Mouse (Mus musculus): ENCODE results near the gene Tnfrsf25.
A peak's percentile ranks its signal among the peaks of the same experiment; 100 is the strongest.

The Tnfrsf25 gene

DNA sequence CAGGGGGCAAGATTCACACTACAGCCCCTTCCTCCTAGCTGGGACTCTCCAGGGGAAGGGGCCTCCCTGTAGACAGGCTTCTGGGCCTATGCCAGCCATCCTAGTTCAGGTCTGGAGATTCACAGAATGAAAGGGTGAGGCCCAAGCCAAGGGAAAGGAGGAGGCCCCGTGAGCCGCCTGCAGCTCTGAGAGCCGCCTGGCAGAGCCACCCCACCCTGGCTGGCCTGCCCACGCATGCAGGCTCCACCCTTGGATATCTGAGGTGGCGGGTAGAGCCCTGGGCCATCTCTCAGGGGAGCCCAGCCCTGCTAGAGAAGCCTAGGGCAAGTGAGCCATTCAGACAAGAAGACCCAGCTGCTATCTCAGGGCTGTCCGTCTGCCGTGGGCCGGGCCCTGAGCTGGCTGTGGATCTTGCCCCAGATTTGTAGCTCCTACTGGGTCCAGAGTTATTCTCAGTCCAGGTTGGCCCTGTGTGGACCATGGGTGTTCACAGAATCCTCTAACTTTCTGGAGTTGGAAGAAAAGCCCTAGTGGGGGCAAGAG is 22.9 kb upstream of the Tnfrsf25 start:
- no peak for DNase-seq (ENCODE audit: low read depth, low spot score)

DNA sequence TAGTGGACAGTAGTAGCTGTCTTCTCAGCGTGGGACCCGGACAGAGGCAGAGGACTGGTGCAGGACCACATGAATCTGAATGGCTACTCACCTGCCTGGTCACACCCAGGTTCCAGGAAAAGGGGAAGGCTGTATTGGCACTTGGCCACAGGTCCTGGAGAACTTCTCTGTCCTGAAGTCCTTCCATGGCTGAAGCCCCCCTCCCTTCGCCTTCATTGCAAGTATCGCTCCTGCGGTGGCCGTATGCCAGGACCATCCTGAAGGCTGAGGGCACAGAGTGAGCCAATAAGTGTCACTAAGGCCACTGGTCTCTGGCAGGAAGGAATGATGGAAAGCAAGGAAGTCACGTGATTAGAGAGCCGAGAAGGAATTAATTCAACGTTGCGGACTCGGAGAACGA is 21.5 kb upstream of the Tnfrsf25 start:
- no peak for DNase-seq (ENCODE audit: low read depth, low spot score)

DNA sequence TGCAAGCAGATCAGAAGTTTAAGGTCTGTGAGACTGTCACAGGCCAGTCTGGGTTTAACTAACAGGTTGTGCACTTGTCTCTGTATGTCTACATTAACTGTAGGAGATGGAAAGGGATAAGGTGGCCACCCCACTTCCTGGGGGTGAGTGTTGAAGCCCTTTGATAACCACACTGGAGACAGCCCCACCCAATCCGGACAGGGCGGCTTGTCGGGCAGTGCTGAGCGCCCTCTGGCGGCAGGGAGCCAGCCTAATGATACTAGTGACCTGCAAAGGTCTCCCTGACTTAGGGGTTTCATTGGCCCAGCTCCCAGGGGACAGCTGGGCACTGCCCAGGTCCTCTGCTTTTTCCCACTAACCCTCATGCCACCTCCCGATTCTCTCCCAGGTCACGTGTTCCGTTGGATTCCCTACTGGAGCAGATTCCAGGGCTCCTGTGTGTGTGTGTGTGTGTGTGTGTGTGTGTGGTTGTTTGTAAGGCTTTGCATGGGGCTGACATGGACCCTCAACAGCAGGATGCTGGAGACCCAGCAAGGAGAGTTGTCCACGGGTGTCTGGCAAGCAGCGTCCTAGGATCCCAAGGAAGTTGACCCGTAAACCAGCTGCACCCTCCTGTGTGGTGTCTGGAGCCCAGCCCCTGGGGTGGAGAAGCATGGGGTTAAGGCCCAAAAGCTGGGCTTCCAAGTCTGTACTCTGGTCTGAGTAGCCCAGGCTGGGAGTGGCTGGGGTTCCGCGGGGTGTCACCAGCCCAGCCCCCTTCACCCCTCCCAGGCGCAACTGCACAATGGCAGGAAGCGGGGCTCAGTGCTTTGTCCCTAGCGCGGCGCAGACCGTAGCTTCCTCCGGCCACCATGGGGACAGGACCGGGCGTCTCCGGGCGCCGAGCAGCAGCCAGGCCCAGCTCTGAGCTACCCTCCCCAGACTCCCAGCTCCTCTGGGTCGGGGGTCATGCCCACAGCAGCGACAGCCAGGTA is 19.5 kb upstream of the Tnfrsf25 start:
- no peak for DNase-seq (ENCODE audit: low read depth, low spot score)

DNA sequence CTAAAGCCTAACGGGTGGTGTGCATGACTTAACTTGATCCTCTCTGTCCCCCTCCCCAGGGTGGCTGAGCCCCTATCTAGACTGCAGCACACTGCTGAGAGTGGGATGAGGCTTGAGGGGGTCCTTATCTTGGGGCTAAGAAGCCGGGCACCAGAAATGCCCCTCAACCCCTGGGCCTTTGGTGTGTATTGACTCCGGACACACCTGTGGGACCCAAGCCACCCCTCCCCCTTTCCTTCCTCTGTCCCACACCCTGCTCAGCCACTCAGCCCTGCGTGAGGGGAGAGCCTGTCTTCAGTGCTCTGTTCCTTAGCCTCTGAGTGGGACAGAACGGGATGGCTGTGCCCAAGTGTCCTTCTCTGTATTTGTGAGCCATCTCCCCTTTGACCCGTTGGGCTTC is 18.8 kb upstream of the Tnfrsf25 start:
- no peak for DNase-seq (ENCODE audit: low read depth, low spot score)

DNA sequence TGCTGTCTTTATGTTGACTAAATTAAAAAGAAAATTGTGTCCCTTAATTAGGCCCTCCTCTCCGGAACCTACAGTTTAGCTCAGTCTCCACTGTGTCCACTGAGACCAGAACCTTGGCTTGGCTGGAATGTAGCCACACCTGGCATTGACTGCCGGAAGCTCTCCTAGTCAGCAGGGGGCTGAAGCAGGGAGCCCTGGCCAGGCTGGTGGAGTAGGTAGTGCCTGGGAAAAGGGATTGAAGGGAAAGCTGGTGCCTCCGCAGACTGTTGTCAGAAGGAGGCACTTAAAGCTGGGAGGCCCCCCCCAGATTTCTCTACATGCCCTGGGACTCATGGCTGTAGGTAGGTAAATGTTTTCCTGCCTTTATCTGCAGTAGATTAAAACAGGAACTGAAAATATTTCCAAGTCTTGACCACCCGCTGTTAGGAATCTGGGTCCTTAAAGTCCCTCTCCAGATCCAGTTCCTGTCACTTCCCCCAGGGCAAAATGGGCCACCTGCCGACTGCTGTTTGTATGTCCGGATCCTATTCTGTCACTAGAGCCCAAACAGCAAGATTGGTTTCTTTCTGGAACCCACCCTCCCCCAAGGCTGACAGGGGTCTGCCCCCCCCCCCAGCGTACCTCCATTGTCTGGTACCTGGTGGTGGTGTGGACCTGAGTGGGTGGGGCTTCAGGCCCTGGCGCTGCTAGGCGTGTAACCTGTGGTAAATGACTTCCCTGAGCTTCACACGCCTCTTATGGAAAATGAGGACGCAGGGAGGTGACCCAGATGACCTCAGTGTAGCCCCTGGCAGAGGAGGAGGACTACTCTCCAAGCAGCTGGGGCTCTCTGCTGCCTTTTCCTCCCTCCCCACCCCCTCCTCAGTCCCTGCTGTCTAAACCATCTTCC is 17.6 kb upstream of the Tnfrsf25 start:
- DNase-seq (ENCODE audit: low read depth, low spot score), result no peak

DNA sequence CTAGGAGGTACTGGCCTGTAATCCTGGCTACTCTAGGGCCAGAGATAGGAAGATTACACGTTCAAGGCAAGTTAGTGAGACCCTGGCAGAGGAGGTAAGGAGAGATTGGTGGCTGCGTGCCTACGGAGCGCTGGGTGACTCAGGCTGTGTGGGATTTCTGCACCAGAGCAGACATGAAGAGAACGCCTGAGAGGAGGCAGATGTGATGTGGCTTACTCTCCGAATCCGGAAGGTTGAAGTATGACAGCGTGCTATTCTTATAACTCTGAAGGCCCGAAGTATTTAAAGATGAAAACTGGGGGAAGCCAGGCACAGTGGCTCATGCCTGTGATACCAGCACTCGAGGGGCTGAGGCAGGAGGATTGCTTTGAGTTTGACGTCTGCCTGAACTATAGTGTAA is 15.2 kb upstream of the Tnfrsf25 start:
- DNase-seq (ENCODE audit: low read depth, low spot score), result no peak

DNA sequence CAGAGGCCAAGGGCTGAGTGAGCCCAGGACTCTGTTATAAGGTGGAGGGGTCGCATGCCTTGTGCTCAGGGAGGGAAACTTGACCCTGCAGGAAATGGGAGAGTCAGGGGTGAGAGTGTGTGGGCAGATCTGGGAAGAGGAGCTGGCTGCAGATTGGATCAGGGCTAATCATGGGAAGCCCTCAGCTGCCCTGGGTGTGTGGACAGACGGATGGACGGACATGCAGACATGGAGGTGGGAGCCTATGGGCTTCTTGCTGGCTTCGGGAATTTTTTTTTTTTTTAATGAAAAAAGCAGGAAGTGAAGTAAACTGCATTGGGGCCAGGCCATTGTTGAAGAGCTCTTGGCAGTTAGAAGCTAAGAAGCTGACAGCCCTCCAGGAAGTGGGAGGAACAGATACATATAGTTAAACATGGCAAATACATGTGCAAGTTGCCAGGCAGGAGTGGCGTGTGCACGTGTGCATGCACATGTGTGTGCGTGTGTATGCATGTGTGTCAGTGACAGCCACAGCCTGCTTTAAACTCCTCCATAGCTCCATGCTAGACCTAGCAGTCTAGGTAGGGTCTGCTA is 14.6 kb upstream of the Tnfrsf25 start:
- DNase-seq (ENCODE audit: low read depth, low spot score), result no peak

DNA sequence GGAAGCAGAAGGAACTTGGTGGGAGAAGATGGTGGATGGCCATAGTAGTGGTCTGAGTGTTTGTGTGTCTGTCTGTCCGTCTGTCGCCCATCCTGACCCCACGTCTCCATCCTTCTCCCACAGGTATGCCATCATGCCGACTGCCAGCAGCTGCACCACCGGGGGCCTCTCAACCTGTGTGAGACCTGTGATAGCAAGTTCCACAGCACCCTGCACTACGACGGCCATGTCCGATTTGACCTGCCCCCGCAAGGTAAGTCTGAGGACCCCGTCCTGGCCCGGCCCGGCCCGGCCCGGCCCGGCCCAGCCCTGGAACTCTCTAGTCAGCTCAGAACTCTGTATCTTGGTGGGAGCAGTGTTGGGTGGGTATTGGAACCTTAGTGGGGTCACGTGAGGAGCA is 13.8 kb upstream of the Tnfrsf25 start:
- DNase-seq (ENCODE audit: low read depth, low spot score), result no peak

DNA sequence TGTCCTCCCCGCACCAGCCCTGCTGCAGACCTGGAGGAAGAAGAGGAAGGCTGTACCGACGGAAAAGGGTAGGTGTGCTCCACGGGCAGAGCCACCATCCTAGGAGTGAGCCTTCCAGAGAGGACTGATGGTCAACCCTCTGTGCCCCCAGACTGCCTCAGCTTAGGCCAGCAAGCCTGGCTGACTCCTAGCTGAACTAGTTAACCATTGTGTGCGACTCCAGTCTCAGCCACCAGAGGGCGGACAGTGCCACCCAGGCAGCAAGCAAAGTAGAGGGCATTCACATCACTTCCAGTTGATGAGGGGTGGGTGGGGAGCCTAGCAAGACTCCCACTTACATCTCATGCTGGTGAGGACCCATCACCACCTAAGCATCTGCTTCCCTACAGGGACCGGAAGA is 12.7 kb upstream of the Tnfrsf25 start:
- no peak for DNase-seq (ENCODE audit: low read depth, low spot score)

DNA sequence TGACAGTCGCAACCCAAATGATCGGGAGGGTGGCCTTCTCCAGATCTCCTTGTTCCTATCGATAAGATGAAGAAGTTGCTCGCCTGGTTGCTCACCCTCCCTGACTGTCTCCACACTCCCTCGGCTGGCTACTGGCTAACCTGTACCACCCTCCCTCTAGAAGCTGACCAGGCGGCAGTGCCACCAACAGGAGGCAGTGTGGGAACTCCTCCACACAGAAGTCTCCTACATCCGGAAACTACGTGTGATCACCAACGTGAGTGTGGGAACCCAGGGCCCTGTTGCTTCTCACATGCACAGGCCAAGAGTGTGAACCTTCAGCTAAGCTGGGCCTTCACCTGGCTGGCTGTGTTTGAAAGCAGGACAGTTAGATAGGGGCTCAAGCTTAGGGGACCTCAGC is 9.0 kb upstream of the Tnfrsf25 start:
- no peak for DNase-seq (ENCODE audit: low read depth, low spot score)

DNA sequence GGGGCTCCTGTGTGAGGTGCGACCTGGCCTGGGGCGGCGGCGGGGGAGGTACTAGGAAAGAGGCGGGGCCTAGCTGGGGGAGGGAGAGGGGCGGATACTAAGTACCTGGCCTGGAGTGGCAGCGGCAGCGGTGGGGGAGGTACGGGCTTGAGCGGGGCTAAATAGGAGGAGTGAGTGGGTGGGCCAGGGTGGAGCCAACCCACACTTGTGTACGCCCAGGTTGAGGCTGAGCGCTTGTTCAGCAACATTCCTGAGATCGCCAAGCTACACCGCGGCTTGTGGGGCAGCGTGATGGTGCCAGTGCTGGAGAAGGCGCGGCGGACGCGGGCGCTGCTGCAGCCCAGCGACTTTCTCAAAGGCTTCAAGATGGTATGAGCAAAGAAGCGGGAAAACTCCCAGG is 8.2 kb upstream of the Tnfrsf25 start:
- no peak for DNase-seq (ENCODE audit: low read depth, low spot score)

DNA sequence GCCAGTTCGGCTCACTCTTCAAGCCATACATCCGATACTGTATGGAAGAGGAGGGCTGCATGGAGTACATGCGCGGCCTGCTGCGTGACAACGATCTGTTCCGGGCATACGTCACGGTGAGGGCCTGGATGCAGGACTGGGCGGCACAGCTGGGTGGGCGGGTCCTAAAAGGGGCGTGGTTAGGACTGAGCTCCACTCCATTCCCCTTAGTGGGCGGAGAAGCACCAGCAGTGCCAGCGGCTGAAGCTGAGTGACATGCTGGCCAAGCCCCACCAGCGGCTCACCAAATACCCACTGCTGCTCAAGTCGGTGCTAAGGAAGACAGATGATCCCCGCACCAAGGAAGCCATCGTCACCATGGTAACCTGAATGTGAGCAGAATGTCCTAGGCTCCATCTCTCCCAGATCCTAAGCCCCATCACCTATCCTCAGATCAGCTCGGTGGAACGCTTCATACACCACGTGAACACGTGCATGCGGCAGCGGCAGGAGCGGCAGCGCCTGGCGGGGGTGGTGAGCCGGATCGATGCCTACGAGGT is 7.7 kb upstream of the Tnfrsf25 start:
- peak; percentile 60 for DNase-seq (ENCODE audit: low read depth, low spot score)

DNA sequence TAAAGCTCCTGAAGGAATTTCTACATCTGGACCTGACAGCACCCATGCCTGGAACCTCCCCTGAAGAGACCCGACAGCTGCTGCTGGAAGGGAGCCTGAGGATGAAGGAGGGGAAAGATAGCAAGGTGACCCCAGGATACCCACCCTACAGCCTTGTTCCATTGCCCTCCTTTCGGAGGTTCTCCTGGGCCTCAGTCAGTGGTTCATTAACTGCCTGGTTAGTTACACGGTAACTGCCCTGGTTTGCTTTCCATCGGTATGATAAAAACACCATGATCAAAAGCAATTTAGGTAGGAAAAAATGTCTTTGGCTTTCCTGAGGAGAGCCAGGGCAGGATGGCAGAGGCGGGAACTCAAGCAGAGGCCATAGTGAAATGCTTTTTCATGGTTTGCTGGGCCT is 7.1 kb upstream of the Tnfrsf25 start:
- no peak for DNase-seq (ENCODE audit: low read depth, low spot score)

DNA sequence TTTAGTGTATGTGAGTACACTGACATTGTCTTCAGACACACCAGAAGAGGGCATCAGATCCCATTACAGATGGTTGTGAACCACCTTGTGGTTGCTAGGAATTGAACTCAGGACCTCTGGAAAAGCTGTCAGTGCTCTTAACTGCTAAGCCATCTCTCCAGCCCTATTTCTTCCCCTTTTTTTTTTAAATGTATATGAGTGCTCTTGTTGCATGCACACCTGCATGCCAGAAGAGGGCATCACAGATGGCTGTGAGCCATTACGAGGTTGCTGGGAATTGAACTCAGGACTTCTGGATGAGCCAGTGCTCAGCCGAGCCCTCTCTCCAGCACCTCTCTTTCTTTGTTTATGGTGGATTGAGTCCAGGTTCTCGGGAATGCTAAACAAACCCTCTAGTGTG is 6.2 kb upstream of the Tnfrsf25 start:
- DNase-seq (ENCODE audit: low read depth, low spot score), result no peak

DNA sequence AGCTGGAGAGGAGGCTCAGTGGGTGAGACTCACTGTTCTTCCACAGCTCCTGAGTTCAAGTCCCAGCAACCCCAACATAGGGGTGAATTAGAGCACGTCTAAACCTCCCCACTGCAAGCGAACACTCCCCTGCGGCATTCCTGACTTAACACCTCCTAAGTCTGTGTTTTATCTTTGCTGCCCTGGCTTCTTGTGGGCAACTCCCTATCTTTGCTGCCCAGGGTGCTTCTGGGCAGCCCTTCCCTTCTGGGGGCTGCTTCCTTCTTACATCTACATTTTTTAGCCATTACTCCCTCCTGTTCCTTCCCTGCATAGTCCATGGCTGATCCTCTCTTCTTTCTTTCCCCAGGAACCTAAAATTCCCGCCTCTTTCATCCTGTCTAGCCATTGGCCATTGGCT is 5.0 kb upstream of the Tnfrsf25 start:
- no peak for DNase-seq (ENCODE audit: low read depth, low spot score)

DNA sequence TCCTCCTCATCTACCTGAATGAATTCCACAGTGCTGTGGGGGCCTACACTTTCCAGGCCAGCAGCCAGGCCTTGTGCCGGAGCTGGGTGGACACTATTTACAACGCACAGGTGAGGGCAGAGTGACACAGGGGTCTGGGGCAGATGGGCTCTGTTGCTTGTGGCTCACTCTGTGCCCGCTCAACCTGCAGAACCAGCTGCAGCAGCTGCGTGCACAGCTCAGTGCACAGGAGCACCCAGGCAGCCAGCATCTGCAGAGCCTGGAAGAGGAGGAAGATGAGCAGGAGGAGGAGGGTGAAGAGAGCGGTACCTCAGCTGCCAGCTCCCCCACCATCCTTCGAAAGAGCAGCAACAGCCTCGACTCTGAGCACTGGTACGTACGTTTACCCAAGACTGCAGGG is 3.4 kb upstream of the Tnfrsf25 start:
- DNase-seq (ENCODE audit: low read depth, low spot score), result no peak

DNA sequence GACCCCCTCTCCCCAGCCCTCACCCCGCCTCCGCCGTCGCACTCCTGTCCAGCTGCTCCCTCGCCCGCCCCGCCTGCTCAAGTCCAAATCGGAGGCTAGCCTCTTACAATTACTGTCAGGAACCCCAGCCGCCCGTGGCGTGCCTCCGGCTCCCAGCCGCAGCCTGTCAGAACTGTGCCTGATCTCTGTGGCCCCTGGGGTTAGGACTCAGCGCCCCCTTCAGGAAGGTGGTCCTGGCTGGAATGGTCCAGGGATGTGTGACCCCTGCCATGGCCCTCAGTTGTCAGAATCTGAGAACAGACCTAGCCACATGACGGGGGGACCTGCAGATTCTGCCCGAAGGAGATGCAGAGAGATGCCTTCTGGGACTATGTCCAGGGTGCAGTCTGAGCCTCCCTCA is 1.7 kb upstream of the Tnfrsf25 start:
- no peak for DNase-seq (ENCODE audit: low read depth, low spot score)

DNA sequence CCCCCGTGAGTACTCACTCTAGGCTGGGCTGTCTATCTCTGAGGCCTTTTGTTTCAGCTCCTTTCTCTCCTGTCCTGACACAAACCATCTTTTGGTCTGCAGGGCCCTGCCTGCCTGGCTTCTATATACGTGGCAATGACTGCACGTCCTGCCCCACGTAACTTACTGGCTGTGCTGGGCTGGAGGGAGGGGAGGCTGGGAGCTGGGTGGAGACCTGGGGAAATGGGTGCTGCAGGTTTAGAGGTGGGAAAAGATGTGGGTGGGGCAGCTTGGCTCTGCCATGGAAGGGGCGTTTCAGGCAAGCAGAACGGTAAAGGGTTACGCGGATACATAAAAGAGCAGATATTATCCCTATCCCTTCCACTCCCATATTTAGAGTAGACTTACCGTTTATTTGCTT is 1.8 kb downstream of the Tnfrsf25 start:
- no peak for DNase-seq (ENCODE audit: low read depth, low spot score)

DNA sequence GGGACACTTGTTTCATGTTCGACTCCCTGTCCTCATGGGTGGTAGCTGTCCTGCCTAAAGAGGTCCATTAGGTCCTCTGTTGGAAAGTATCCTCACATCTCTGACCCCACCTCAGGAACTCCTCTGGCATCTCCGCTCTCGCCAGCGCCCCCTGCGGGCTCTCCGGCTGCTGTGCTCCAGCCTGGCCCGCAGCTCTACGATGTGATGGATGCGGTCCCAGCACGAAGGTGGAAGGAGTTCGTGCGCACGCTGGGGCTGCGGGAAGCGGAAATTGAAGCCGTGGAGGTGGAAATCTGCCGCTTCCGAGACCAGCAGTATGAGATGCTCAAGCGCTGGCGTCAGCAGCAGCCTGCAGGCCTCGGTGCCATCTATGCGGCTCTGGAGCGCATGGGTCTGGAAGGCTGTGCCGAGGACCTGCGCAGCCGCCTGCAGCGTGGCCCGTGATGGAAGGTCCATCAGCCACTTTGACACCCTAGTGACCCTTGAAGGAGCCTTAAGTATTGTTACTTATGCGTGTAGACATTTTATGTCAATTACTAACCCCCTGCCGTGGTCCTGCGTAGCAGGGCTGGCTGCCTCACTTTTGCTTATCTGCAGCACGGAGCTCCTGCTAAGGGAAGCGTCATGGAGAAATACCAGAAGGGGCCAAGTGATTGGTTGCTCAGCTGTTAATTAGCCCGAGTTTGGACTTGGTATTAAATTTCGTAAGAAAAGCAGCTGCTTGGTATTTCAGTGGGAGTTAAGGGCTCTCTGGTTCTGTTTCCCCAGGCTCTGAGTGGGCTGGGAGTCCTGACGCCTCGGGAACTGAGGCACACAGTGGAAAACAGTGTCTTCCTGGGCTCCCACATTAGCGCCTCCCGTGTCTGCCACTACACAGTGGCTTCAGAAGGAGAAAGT is 3.9 kb downstream of the Tnfrsf25 start:
- DNase-seq (ENCODE audit: low read depth, low spot score), result no peak

DNA sequence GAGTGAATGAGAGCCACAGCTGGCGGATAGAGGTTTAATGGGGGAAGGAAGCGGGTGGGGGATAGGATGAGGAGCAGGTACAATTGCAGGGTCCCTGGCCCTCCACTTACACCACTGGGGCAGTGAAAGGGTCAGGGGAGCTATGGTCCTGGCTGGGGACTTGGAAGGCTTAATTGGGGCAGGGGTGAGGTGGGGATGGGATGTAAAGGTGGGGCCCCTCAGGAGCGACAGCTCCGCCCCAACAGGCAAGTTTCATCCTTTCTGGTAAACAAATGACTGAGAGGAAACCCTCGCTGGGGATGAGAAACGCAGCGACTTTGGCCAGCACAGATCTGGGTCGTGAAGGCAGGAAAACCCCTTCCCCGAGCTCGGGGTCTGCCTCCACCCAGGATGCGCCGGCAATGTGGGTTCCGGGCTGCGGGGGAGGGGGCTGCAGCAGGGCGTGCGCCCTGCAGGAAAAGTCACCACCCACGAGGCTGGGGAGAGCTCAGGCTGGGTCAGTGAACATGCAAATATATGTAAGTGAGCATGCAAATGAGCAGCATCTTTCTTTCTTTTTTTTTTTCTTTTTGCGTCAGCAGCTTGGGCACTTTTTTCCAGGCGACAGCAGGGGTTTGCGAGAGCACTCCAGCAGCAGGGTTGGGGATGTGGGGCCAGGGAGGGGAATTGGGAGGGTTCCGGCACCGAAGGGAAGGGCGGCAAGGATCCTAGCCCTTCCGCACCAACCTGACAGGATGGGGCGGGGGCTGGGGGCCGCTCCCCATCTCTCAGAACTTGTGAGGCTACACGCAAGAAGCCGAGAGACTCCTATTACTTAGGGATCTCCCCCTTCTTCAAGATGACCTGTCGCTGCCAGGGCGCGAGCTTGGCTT is 4.8 kb downstream of the Tnfrsf25 start:
- DNase-seq (ENCODE audit: low read depth, low spot score), result no peak

Measured in brain, embryonic 18.5 days (tissue).